Mouse (Mus musculus): ENCODE measurements around the gene Treml4. TPM values are rescaled to one million over a fixed set of nuclear protein-coding genes. Genes with fewer than 3 reads are reported as not detected.

Treml4 gene
- polyA plus RNA-seq, 1 experiment from 2014 or later: 0.46 TPM

GRCm38 (mm10) chr17:48272158-48272557 is 8.1 kb downstream of the Treml4 start:
- H3K4me1 ChIP-seq (ENCODE audit: insufficient read depth, low read length): no peaks in the 10 kb centered on the region
- no peak overlapping the region for H3K4me2 ChIP-seq (replicated peaks; ENCODE audit: low read depth, low read length)
- H3K36me3 ChIP-seq (ENCODE audit: insufficient read depth, low read length): no peaks in the 10 kb centered on the region
- no peak for ATAC-seq (ENCODE audit: low FRiP score, low TSS enrichment)
- H3K4me3 ChIP-seq (ENCODE audit: low read length): no peak overlapping the region
- no peak overlapping the region for H3K27ac ChIP-seq (ENCODE audit: low read length)
- H3K9me3 ChIP-seq (ENCODE audit: low read length): no peaks in the 10 kb centered on the region
- H3K9ac ChIP-seq (replicated peaks; ENCODE audit: low read length): no peak overlapping the region
- no peaks in the 10 kb centered on the region for H3K27me3 ChIP-seq (ENCODE audit: insufficient read depth, low read length)
- WGBS: 74% methylated on average over 5 of the region's 5 CpGs

GRCm38 (mm10) chr17:48272598-48272997 is 8.5 kb downstream of the Treml4 start:
- Histone ChIP-seq H3K4me2 (replicated peaks; ENCODE audit: low read depth, low read length) (no peak overlapping the region), H3K4me1 (ENCODE audit: insufficient read depth, low read length) (no peaks in the 10 kb centered on the region), H3K27me3 (ENCODE audit: insufficient read depth, low read length) (no peaks in the 10 kb centered on the region), H3K9ac (replicated peaks; ENCODE audit: low read length) (no peak overlapping the region), H3K4me3 (ENCODE audit: low read length) (no peak overlapping the region), H3K9me3 (ENCODE audit: low read length) (no peaks in the 10 kb centered on the region), H3K27ac (ENCODE audit: low read length) (no peak overlapping the region), H3K36me3 (ENCODE audit: insufficient read depth, low read length) (no peaks in the 10 kb centered on the region)
- ATAC-seq (ENCODE audit: low FRiP score, low TSS enrichment): no peak
- 86% methylated on average over 4 of the region's 4 CpGs for WGBS

GRCm38 (mm10) chr17:48274098-48274497 is 10.0 kb downstream of the Treml4 start:
- no peaks in the 10 kb centered on the region for H3K27me3 ChIP-seq (ENCODE audit: insufficient read depth, low read length)
- H3K4me3 ChIP-seq (ENCODE audit: low read length): no peak overlapping the region
- H3K27ac ChIP-seq (ENCODE audit: low read length): no peak overlapping the region
- no peak overlapping the region for H3K9ac ChIP-seq (replicated peaks; ENCODE audit: low read length)
- H3K9me3 ChIP-seq (ENCODE audit: low read length): no peaks in the 10 kb centered on the region
- no peak for ATAC-seq (ENCODE audit: low FRiP score, low TSS enrichment)
- WGBS: 80% methylated on average over 4 of the region's 4 CpGs
- no peaks in the 10 kb centered on the region for H3K4me1 ChIP-seq (ENCODE audit: insufficient read depth, low read length)
- H3K4me2 ChIP-seq (replicated peaks; ENCODE audit: low read depth, low read length): no peak overlapping the region
- no peaks in the 10 kb centered on the region for H3K36me3 ChIP-seq (ENCODE audit: insufficient read depth, low read length)

- no peaks in the 10 kb centered on the region for H3K36me3 ChIP-seq (ENCODE audit: insufficient read depth, low read length)
- H3K27me3 ChIP-seq (ENCODE audit: insufficient read depth, low read length): no peaks in the 10 kb centered on the region
- no peak overlapping the region for H3K27ac ChIP-seq (ENCODE audit: low read length)
- no peak overlapping the region for H3K4me3 ChIP-seq (ENCODE audit: low read length)
- H3K4me1 ChIP-seq (ENCODE audit: insufficient read depth, low read length): no peaks in the 10 kb centered on the region
- 34% methylated on average over 6 of the region's 6 CpGs for WGBS
- no peak for ATAC-seq (ENCODE audit: low FRiP score, low TSS enrichment)
- no peak overlapping the region for H3K9ac ChIP-seq (replicated peaks; ENCODE audit: low read length)
- no peaks in the 10 kb centered on the region for H3K9me3 ChIP-seq (ENCODE audit: low read length)
- H3K4me2 ChIP-seq (replicated peaks; ENCODE audit: low read depth, low read length): no peak overlapping the region
Measured at GRCm38 (mm10) chr17:48274885-48275284, 10.8 kb downstream of the Treml4 start.

- 64% methylated on average over 7 of the region's 7 CpGs for WGBS
- H3K4me1 ChIP-seq (ENCODE audit: insufficient read depth, low read length): no peaks in the 10 kb centered on the region
- no peak for ATAC-seq (ENCODE audit: low FRiP score, low TSS enrichment)
Measured at GRCm38 (mm10) chr17:48275736-48276135, 11.6 kb downstream of the Treml4 start.

GRCm38 (mm10) chr17:48278381-48278780 is 14.3 kb downstream of the Treml4 start:
- Histone ChIP-seq H3K27me3 (ENCODE audit: insufficient read depth, low read length) (no peaks in the 10 kb centered on the region), H3K4me3 (ENCODE audit: low read length) (no peak overlapping the region), H3K9me3 (ENCODE audit: low read length) (no peaks in the 10 kb centered on the region), H3K27ac (ENCODE audit: low read length) (no peak overlapping the region), H3K4me2 (replicated peaks; ENCODE audit: low read depth, low read length) (no peak overlapping the region), H3K4me1 (ENCODE audit: insufficient read depth, low read length) (peaks cover 8% of the 10 kb centered on the region; the same call in 1 of the 2 replicates), H3K36me3 (ENCODE audit: insufficient read depth, low read length) (no peaks in the 10 kb centered on the region), H3K9ac (replicated peaks; ENCODE audit: low read length) (no peak overlapping the region)
- ATAC-seq (ENCODE audit: low FRiP score, low TSS enrichment): no peak

More at GRCm38 (mm10) chr17:48275736-48276135, 11.6 kb downstream of the Treml4 start:
- no peaks in the 10 kb centered on the region for H3K9me3 ChIP-seq (ENCODE audit: low read length)
- no peaks in the 10 kb centered on the region for H3K36me3 ChIP-seq (ENCODE audit: insufficient read depth, low read length)
- H3K9ac ChIP-seq (replicated peaks; ENCODE audit: low read length): no peak overlapping the region
- H3K4me2 ChIP-seq (replicated peaks; ENCODE audit: low read depth, low read length): no peak overlapping the region
- no peaks in the 10 kb centered on the region for H3K27me3 ChIP-seq (ENCODE audit: insufficient read depth, low read length)
- no peak overlapping the region for H3K4me3 ChIP-seq (ENCODE audit: low read length)
- no peak overlapping the region for H3K27ac ChIP-seq (ENCODE audit: low read length)

- ATAC-seq (ENCODE audit: low FRiP score, low TSS enrichment): no peak
- H3K4me1 ChIP-seq (ENCODE audit: insufficient read depth, low read length): peaks cover 8% of the 10 kb centered on the region; the same call in 1 of the 2 replicates
- no peak overlapping the region for H3K4me2 ChIP-seq (replicated peaks; ENCODE audit: low read depth, low read length)
- H3K27me3 ChIP-seq (ENCODE audit: insufficient read depth, low read length): no peaks in the 10 kb centered on the region
- WGBS: 79% methylated on average over 4 of the region's 4 CpGs
- no peak overlapping the region for H3K27ac ChIP-seq (ENCODE audit: low read length)
- no peak overlapping the region for H3K4me3 ChIP-seq (ENCODE audit: low read length)
- no peaks in the 10 kb centered on the region for H3K9me3 ChIP-seq (ENCODE audit: low read length)
- no peaks in the 10 kb centered on the region for H3K36me3 ChIP-seq (ENCODE audit: insufficient read depth, low read length)
- H3K9ac ChIP-seq (replicated peaks; ENCODE audit: low read length): no peak overlapping the region
Measured at GRCm38 (mm10) chr17:48279002-48279401, 14.9 kb downstream of the Treml4 start.

- H3K27me3 ChIP-seq (ENCODE audit: insufficient read depth, low read length): no peaks in the 10 kb centered on the region
- 36% methylated on average over 18 of the region's 18 CpGs for WGBS
- H3K27ac ChIP-seq (ENCODE audit: low read length): peak overlapping the region; percentile 48; the same call in 1 of the 2 replicates
- H3K9me3 ChIP-seq (ENCODE audit: low read length): no peaks in the 10 kb centered on the region
- peaks cover 8% of the 10 kb centered on the region; the same call in 1 of the 2 replicates for H3K4me1 ChIP-seq (ENCODE audit: insufficient read depth, low read length)
- peak overlapping the region; percentile 49 for H3K4me2 ChIP-seq (replicated peaks; ENCODE audit: low read depth, low read length)
- ATAC-seq (ENCODE audit: low FRiP score, low TSS enrichment): peak; percentile 69; the same call in 1 of the 2 replicates
- H3K36me3 ChIP-seq (ENCODE audit: insufficient read depth, low read length): no peaks in the 10 kb centered on the region
- peak overlapping the region; percentile 17 for H3K9ac ChIP-seq (replicated peaks; ENCODE audit: low read length)
- H3K4me3 ChIP-seq (ENCODE audit: low read length): peak overlapping the region; percentile 33
Measured at GRCm38 (mm10) chr17:48280943-48281738, 17.0 kb downstream of the Treml4 start.

- H3K27me3 ChIP-seq (ENCODE audit: insufficient read depth, low read length): no peaks in the 10 kb centered on the region
- H3K36me3 ChIP-seq (ENCODE audit: insufficient read depth, low read length): no peaks in the 10 kb centered on the region
- no peak overlapping the region for H3K27ac ChIP-seq (ENCODE audit: low read length)
- no peak for ATAC-seq (ENCODE audit: low FRiP score, low TSS enrichment)
- H3K9me3 ChIP-seq (ENCODE audit: low read length): no peaks in the 10 kb centered on the region
- H3K9ac ChIP-seq (replicated peaks; ENCODE audit: low read length): peak overlapping the region; percentile 17
- H3K4me1 ChIP-seq (ENCODE audit: insufficient read depth, low read length): peaks cover 8% of the 10 kb centered on the region; the same call in 1 of the 2 replicates
- WGBS: 6% methylated on average over 3 of the region's 3 CpGs
- peak overlapping the region; percentile 33 for H3K4me3 ChIP-seq (ENCODE audit: low read length)
- peak overlapping the region; percentile 49 for H3K4me2 ChIP-seq (replicated peaks; ENCODE audit: low read depth, low read length)
Measured at GRCm38 (mm10) chr17:48281739-48282085, 17.6 kb downstream of the Treml4 start.

- Histone ChIP-seq H3K9ac (replicated peaks; ENCODE audit: low read length) (no peak overlapping the region), H3K36me3 (ENCODE audit: insufficient read depth, low read length) (no peaks in the 10 kb centered on the region), H3K9me3 (ENCODE audit: low read length) (peaks cover 7% of the 10 kb centered on the region; the same call in 1 of the 2 replicates), H3K27me3 (ENCODE audit: insufficient read depth, low read length) (no peaks in the 10 kb centered on the region), H3K4me2 (replicated peaks; ENCODE audit: low read depth, low read length) (no peak overlapping the region), H3K4me3 (ENCODE audit: low read length) (no peak overlapping the region), H3K4me1 (ENCODE audit: insufficient read depth, low read length) (peaks cover 1% of the 10 kb centered on the region; the same call in 1 of the 2 replicates), H3K27ac (ENCODE audit: low read length) (no peak overlapping the region)
- 60% methylated on average over 1 of the region's 1 CpGs for WGBS
- no peak for ATAC-seq (ENCODE audit: low FRiP score, low TSS enrichment)
Measured at GRCm38 (mm10) chr17:48286765-48287164, 22.7 kb downstream of the Treml4 start.
